Mouse (Mus musculus): ENCODE data around the gene Ace2.

DNA sequence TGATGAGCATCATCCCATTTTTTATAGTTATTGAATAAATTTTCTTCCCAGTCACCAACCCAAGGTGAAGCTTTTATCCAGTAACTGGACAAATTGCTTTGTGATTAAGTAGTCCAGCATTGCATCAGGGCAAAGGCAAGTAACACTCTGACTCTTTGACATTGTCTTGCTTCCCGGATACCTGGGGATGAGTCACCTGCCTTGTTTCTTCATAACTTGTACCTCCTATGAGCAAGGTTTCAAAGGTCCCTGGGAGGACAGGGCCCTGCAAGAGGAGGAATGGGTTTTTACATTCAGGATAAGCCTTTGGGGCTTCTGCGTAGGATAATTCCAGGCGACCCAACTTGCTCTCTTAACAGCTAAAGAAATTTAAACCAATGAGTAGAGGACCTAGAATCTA is 15.2 kb upstream of the Ace2 start:
- TF ChIP-seq USF2 (IDR thresholded peaks at IDR 0.05; ENCODE audit: borderline replicate concordance in 1 of 2, insufficient read depth in 1 of 2, low read depth in 1 of 2, low read length in 2 of 2) (no peak), POLR2AphosphoS5 (IDR thresholded peaks at IDR 0.05; ENCODE audit: borderline replicate concordance, low read depth, low read length) (no peak)

Measured in MEL (cell line).